Mouse (Mus musculus) heart, embryonic 14.5 days (tissue): Measurements from ENCODE around the gene Ntng1. TPM values are rescaled to one million over a fixed set of nuclear protein-coding genes. Genes with fewer than 3 reads are reported as not detected.

Experiments
- ATAC-seq: fragments of 200-750 bp; cut with Nextera tagmentation; 2 replicates; pipeline ENCODE4 v1.8.0; 2017; ENCODE audit warnings: low read depth, moderate TSS enrichment; ENCODE audit not compliant: insufficient number of reproducible peaks, insufficient read depth, low FRiP score
- H3K27ac ChIP-seq, 2 experiments: fragments of 200-500 bp in 1 of 2; fragments of 300-500 bp in 1 of 2; sonication (generic) in 1 of 2; replicated peaks in 1 of 2; 2 replicates each; pipeline ENCODE4 v1.5.1; 2012 to 2014; ENCODE audit warnings: low read depth in 2 of 2, low read length in 2 of 2, control low read depth in 1 of 2, mild to moderate bottlenecking in 1 of 2, mixed read lengths in 1 of 2; ENCODE audit not compliant: control insufficient read depth in 1 of 2, insufficient read depth in 1 of 2
- H3K27me3 ChIP-seq: fragments of 300-500 bp; sonication (generic); 2 replicates; pipeline ENCODE4 v1.6.1; 2014; ENCODE audit warnings: mild to moderate bottlenecking, low read length, control low read depth; ENCODE audit not compliant: control insufficient read depth, insufficient read depth
- H3K36me3 ChIP-seq: fragments of 300-500 bp; sonication (generic); 2 replicates; pipeline ENCODE4 v1.6.1; 2014; ENCODE audit warnings: mild to moderate bottlenecking, control low read depth, low read length, mixed read lengths; ENCODE audit not compliant: control insufficient read depth, insufficient read depth
- H3K4me1 ChIP-seq, 2 experiments: fragments of 200-500 bp in 1 of 2; fragments of 300-500 bp in 1 of 2; sonication (generic) in 1 of 2; 2 replicates each; pipeline ENCODE4 v1.6.1; 2012 to 2014; ENCODE audit warnings: low read length in 2 of 2, control low read depth in 1 of 2, mixed read lengths in 1 of 2; ENCODE audit not compliant: control insufficient read depth in 2 of 2, insufficient read depth in 2 of 2
- H3K4me2 ChIP-seq: fragments of 300-500 bp; sonication (generic); 2 replicates; pipeline ENCODE4 v1.6.1; 2014; ENCODE audit warnings: mild to moderate bottlenecking, low read length
- H3K4me3 ChIP-seq, 2 experiments: fragments of 200-500 bp in 1 of 2; fragments of 300-500 bp in 1 of 2; sonication (generic) in 1 of 2; 2 replicates each; pipeline ENCODE4 v1.5.1; 2012 to 2014; ENCODE audit warnings: low read length in 2 of 2, mild to moderate bottlenecking in 2 of 2, control low read depth in 1 of 2, low read depth in 1 of 2, moderate library complexity in 1 of 2; ENCODE audit not compliant: control insufficient read depth in 1 of 2, insufficient read depth in 1 of 2
- H3K9ac ChIP-seq: fragments of 300-500 bp; sonication (generic); 2 replicates; pipeline ENCODE4 v1.6.1; 2014; ENCODE audit warnings: mild to moderate bottlenecking, low read length
- H3K9me3 ChIP-seq: fragments of 300-500 bp; sonication (generic); 2 replicates; pipeline ENCODE4 v1.6.1; 2016; ENCODE audit warnings: low read length, control low read depth; ENCODE audit not compliant: control insufficient read depth
- WGBS: fragments of 180-500 bp; shearing (Covaris S2); extraction: QIAGEN DNeasy Blood & Tissue Kit; methylation state at CpG from one replicate; pipeline ENCODE4 v1.1.7; 2014; 5-methylcytosine and 5-hydroxymethylcytosine counted together
- polyA plus RNA-seq: library from polyadenylated mRNA; unstranded; fragments of >200 nt; fragmentation: Nextera tagmentation; extraction: Ambion mirVana; gene quantifications from 2 replicates; pipeline ENCODE4 v1.2.1, GENCODE M21; 2014

Gene Ntng1
- polyA plus RNA-seq, 1 experiment from 2014 or later = 0.26 TPM

DNA sequence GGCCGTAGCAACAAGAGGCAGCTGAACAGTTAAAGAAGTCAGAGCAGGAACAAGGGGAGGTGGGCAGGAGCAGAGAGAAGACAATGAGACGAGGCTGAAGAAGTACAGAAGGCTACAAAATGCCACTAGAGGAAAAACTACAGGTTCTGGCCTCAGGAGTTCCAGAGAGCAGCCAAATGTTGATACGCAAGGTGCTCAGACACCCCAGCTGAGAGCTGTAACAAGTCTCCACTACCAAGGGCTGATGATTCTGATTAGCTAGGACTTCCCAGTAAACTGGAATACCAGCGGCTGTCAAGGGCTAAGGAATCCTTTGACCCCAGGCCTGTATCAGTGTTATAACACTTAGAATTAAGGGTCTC is 148.2 kb downstream of the Ntng1 start:
- WGBS = 57% methylated on average over 4 of the region's 4 CpGs
- H3K27me3 ChIP-seq = no peaks in the 10 kb centered on the region

GRCm38 (mm10) chr3:109994978-109995662 is 148.7 kb downstream of the Ntng1 start:
- no peaks in the 10 kb centered on the region for H3K9me3 ChIP-seq
- no peak overlapping the region for H3K27ac ChIP-seq
- no peak for ATAC-seq
- 30% methylated on average over 6 of the region's 6 CpGs for WGBS
- no peak overlapping the region for H3K4me2 ChIP-seq
- no peaks in the 10 kb centered on the region for H3K4me1 ChIP-seq
- no peak overlapping the region for H3K4me3 ChIP-seq
- no peaks in the 10 kb centered on the region for H3K27me3 ChIP-seq
- H3K9ac ChIP-seq = no peak overlapping the region
- H3K36me3 ChIP-seq = no peaks in the 10 kb centered on the region

More for the DNA sequence above, 148.2 kb downstream of the Ntng1 start:
- Histone ChIP-seq H3K27ac (no peak overlapping the region), H3K9me3 (no peaks in the 10 kb centered on the region), H3K4me1 (no peaks in the 10 kb centered on the region), H3K9ac (no peak overlapping the region), H3K4me2 (no peak overlapping the region), H3K36me3 (no peaks in the 10 kb centered on the region), H3K4me3 (no peak overlapping the region)
- ATAC-seq = no peak

DNA sequence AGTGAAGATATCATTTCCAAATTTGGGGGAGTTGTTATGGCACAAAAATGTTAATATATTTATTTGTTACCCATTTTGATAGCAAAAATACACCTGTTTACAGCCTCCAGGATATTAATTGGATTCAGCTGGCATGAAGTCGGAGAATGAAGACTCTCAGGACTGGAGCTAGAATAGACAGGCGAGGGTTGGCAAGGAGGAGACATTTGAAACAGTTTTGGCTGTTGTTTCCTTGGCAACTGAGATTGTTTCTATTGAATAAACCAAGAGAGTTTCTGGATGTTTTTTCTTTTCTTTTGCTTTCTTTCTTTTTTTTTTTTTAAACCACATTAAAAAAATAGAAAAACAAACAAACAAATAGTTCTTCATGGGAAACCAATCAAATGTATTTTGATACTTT is 159.7 kb downstream of the Ntng1 start:
- H3K4me1 ChIP-seq = no peaks in the 10 kb centered on the region
- H3K27ac ChIP-seq = no peak overlapping the region
- no peak overlapping the region for H3K9ac ChIP-seq
- ATAC-seq = no peak
- H3K4me3 ChIP-seq = no peak overlapping the region
- H3K9me3 ChIP-seq = no peaks in the 10 kb centered on the region
- no peaks in the 10 kb centered on the region for H3K27me3 ChIP-seq
- WGBS = 80% methylated on average over 2 of the region's 2 CpGs
- no peak overlapping the region for H3K4me2 ChIP-seq
- H3K36me3 ChIP-seq = no peaks in the 10 kb centered on the region

GRCm38 (mm10) chr3:109977614-109978013 is 166.2 kb downstream of the Ntng1 start:
- no peaks in the 10 kb centered on the region for H3K36me3 ChIP-seq
- no peaks in the 10 kb centered on the region for H3K9me3 ChIP-seq
- H3K4me1 ChIP-seq = no peaks in the 10 kb centered on the region
- H3K4me2 ChIP-seq = no peak overlapping the region
- no peak for ATAC-seq
- H3K27ac ChIP-seq = no peak overlapping the region
- H3K27me3 ChIP-seq = no peaks in the 10 kb centered on the region
- 46% methylated on average over 2 of the region's 2 CpGs for WGBS
- H3K9ac ChIP-seq = no peak overlapping the region
- H3K4me3 ChIP-seq = no peak overlapping the region

DNA sequence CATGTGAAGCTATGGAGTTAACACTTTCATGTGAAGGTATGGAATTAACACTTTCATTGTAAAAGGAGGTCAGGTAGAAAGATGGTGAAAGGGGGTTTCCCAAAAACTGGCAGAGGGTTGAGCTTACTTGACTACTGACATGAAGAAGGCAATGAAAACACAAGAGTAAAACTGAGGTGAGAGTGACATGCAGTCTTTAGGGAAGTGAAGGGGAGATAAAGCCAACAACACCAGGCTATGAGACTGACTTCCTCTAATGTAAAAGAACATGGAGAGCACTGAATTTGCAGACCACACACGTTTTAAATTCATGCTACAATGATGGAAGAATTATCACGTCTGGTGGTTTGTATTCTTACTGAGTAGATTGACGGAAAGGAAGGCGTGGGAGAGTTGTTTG is 168.7 kb downstream of the Ntng1 start:
- Histone ChIP-seq H3K4me3 (no peak overlapping the region), H3K36me3 (no peaks in the 10 kb centered on the region), H3K4me1 (no peaks in the 10 kb centered on the region), H3K27ac (no peak overlapping the region), H3K9me3 (no peaks in the 10 kb centered on the region), H3K27me3 (no peaks in the 10 kb centered on the region), H3K4me2 (no peak overlapping the region), H3K9ac (no peak overlapping the region)
- ATAC-seq = no peak
- WGBS = 69% methylated on average over 4 of the region's 4 CpGs

GRCm38 (mm10) chr3:109971465-109971864 is 172.3 kb downstream of the Ntng1 start:
- H3K4me2 ChIP-seq = no peak overlapping the region
- H3K27ac ChIP-seq = no peak overlapping the region
- H3K9me3 ChIP-seq = no peaks in the 10 kb centered on the region
- 56% methylated on average over 1 of the region's 1 CpGs for WGBS
- no peak overlapping the region for H3K9ac ChIP-seq
- no peaks in the 10 kb centered on the region for H3K36me3 ChIP-seq
- no peak for ATAC-seq
- no peaks in the 10 kb centered on the region for H3K27me3 ChIP-seq
- no peak overlapping the region for H3K4me3 ChIP-seq
- no peaks in the 10 kb centered on the region for H3K4me1 ChIP-seq

GRCm38 (mm10) chr3:109970181-109970580 is 173.6 kb downstream of the Ntng1 start:
- Histone ChIP-seq H3K4me2 (no peak overlapping the region), H3K36me3 (no peaks in the 10 kb centered on the region), H3K4me3 (no peak overlapping the region), H3K27ac (no peak overlapping the region), H3K27me3 (no peaks in the 10 kb centered on the region), H3K9me3 (no peaks in the 10 kb centered on the region), H3K9ac (no peak overlapping the region), H3K4me1 (no peaks in the 10 kb centered on the region)
- ATAC-seq = no peak

GRCm38 (mm10) chr3:109962631-109963030 is 181.2 kb downstream of the Ntng1 start:
- H3K36me3 ChIP-seq = no peaks in the 10 kb centered on the region
- 73% methylated on average over 2 of the region's 2 CpGs for WGBS
- H3K9ac ChIP-seq = no peak overlapping the region
- H3K4me2 ChIP-seq = no peak overlapping the region
- no peaks in the 10 kb centered on the region for H3K27me3 ChIP-seq
- H3K9me3 ChIP-seq = no peaks in the 10 kb centered on the region
- H3K4me3 ChIP-seq = no peak overlapping the region
- no peaks in the 10 kb centered on the region for H3K4me1 ChIP-seq
- H3K27ac ChIP-seq = no peak overlapping the region
- ATAC-seq = no peak
